Mouse (Mus musculus): ENCODE results near the gene Fpr1.
"Not testable (repeated sequence)": the region's sequence is repeated elsewhere in the genome, so short reads cannot be mapped to it uniquely, and the experiment has no call there.

Fpr1 gene

DNA sequence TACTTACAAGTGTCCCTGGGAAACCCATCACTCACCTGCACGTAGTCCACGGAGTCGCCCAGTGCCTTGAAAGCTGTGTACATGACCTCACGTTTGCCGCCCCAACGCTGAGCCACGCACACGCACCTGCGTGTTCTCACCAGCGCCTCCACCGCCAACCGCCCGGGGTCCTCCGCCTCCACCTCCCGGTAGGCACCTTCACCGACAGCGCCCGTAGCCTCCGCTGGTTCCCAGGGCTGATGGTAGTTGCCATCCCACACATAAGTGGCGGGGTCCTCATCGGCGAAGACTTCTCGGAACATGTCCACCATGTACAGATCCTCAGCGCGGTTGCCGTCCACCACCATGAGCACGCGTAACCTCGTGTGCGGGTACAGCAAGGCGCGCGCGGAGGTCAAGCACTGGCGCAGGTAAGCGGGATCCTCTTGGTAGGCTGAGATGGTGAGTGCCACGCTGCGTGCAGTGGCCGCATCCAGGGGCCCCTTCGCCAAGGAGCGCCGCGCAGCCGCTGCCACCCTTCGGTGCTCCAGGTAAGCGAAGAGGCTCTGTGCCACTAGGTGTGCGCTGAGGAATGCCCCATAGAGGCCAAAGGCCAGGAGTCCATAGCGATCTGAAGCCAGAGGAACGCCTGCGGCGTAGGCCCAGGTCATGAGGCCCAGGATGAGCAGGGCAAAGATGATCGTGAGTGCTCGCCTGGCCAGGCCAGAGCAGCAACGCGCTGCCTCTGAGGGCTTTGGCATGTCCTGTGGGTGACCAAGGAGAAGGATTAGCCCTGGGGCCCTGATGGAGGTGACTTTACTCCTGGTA is 33.6 kb downstream of the Fpr1 start:
- peak; percentile 19 for DNase-seq

DNA sequence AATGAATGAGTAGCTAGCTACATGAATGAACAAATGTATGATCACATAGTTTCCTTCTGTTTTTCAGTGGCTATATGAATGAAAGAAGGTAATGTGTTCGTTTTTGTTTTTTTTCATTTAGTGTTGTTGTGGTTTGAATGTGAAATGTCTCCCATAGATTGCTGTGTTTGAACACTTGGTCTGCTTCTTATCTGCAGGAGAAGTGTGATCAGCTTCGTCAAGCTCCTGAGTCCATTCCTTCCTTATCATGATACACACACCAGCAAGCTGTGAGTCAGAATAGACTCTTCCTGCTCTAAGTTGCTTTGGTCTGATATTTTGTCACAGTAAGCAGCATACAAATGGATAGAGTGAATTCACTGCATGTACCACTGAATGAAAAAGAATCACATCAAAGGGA is 34.8 kb downstream of the Fpr1 start:
- no peak for DNase-seq

DNA sequence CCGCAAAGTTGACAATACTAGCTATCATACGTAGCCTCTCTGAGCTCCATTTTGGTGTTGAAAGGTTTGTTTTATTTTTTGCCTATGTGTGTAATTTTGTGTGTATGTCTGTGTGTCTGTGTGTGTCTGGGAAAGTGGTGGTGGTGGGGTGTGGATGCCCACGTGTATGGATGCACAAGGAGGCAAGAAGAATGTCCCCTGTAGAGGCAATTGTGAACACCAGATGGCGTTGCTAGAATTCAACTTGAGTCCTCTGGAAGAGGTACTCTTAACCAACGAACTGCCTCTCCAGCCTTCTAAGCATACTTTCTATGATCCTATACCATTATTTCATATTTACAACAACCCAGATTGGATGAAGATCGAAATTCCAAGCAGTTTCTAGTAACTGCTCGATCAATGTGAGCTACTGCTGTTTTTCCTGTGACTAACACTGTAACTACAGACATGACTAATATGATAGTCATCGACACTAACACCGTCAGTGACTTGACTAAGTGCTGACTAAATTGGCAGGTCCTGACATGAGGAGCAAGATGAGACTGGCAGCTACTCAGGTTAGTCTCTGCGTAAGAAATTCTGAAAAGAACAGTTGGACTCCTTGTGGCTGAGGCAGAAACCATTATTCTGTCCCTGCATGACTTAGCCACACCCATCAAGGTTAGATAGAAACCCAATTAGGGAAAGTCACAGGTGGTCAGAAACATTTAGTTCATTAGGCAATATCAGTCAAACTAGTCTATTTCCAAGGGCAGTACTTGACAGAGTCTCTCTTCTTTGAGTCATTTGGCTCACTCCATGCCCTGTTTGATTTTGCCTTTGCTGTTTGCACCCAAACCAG is 38.3 kb downstream of the Fpr1 start:
- no peak for DNase-seq

DNA sequence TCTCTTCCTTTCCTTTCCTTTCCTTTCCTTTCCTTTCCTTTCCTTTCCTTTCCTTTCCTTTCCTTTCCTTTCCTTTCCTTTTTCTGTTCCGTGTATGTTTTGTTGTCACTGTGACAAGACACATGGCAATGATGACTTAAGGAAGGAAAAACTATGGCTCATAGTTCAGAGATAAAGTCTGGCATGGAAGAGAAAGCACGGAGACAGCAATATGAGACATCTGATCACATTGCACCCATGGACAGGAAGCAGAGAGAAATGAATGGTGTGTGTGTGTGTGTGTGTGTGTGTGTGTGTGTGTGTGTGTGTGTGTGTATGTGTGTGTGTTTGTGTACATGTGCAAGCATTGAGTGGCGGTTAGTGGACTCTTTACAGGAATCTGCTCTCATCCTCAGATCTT is 39.1 kb downstream of the Fpr1 start:
- not testable (repeated sequence) for DNase-seq

DNA sequence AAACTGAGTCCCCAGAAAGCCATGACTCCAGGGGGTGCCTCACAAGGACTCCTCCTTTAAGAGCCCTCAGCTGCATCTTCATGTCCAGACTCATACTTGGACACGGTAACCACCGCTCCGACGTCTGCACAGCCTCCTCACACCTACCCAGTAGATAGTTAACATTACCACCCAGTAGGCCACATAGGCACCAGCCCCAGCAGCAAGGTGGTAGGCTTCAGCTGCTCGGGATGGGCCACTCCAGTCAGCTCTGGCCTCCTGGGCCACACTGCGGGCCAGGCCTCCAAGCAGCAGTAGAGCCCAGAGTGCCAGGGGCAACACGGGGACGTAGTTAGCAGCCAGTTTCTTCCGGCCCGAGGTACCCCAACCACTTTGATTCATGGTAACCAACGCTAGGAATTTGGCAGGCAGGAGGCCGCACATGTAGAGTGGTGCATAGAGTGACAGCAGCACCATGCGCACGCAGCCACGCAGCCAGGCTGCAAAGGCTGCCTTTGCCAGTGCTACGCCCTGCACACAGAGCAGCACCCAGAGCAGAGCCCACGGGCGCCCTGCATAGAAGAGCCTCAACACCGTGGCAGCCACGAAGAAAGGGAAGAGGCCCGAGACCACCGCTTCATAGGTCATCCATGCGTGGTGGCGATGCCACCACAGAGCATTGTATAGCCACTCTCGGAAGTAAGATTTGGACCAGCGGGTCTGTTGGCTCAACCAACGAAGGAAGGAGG is 40.0 kb downstream of the Fpr1 start:
- no peak for DNase-seq

DNA sequence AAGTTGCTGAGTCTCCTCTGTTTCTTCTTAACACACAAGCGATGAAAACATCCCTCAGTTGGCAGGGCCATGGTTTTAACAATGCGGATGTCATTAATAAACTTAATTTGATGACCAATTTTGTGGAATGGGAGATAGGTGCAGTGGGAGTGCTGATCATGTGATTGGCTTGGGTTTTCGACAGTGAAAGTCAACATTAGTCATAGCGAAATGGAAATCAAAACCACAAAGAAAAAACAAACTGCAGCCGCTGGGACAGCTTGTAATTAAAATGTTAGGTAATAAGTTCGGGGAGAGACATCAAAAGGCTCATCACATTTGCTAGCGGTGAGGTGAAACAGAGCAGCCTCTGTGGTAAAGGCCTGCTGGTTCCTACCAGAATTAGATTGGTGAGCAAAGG is 42.9 kb downstream of the Fpr1 start:
- no peak for DNase-seq

DNA sequence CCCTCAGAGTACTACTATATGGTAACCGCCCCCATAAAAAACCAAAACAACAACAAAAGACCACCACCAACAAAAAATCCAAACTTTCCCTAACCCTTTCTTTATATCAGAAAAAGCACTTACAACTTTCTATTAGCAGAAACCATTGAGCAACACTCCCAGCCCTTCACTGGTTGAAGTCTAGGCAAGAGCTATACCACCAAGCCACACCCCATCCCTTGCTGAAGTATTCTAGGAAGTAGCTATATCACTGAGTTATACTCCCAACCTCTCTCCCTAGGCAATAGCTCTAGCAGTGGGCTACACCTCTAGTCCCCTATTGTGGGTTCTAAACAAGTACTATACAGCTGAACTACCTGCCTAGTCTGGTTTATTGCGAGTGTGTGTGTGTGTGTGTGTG is 44.5 kb downstream of the Fpr1 start:
- no peak for DNase-seq

DNA sequence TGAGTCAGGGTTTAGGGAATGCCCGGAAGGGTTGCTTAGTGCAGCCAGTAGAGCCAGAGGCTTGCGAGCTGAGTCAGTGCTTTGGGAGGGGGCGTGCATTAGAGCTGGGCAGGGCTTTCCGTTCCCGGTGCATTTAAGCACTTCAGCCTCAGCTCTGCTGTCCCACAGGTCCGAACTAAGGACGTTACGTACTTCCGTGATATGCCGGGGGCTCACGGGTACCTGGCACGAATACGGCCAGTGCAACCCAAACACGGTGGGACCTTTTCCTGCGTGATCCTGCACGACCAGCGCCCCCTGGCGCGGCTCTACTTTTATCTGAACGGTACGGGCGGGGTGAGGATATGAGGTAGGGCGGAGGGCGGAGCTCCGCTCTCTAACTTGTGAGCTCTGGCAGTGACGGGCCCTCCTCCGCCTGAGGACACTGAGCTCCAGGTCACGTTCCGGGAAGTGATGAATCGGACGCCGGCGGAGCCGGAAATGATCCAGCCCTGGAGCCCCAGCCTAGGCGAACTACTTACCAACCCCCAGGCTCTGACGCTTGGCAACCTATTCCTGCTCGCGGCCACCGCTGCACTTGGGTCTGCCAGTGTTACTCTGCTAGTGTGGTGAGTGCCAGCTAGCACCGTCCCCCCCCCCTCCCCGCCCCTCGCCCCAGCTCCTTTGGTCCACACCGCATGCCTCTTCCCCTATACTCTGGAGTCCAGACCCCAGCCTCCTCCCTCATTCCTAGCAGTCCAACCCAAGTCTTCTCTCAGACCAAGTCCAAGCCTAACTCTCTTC is 45.6 kb downstream of the Fpr1 start:
- DNase-seq, result peak; percentile 95

DNA sequence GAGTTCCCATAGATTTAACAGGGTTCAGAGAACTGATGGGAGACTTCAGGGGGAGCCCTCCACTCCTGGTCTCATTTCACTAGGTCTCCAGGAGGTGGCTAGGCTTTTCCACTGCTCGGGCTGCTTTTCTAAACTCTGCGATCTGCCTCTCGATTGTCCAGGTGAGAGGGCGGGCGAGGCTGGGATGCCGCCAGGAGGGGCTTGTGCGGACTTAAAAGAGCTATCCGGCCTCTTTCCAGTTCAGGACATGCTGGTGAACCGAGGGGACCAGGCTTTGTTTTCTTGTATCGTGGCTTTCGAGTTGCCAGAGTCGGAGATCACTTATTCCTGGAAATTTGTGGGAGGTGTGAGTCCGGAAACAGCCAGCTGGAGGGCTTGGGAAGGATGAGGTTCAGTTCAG is 46.3 kb downstream of the Fpr1 start:
- peak; percentile 34 for DNase-seq

DNA sequence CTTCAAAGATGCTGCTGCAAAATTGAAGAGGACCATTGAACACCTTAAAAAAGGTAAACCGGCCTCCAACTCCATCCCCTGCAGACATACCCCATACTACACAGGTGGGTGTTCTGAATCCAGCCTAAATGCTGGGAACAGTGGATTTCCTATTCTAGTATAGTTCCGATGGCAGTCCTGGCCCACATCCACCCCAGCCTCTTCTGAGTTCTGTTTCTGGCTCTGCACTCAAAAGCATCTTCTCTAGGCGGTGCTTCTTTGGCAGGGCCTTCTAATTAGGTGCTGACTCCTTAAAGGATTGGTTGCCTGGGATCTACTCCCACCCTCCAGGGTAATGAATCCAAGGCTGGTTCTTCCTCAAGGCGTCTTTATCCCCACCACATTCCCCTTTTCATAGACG is 47.6 kb downstream of the Fpr1 start:
- DNase-seq, result no peak

DNA sequence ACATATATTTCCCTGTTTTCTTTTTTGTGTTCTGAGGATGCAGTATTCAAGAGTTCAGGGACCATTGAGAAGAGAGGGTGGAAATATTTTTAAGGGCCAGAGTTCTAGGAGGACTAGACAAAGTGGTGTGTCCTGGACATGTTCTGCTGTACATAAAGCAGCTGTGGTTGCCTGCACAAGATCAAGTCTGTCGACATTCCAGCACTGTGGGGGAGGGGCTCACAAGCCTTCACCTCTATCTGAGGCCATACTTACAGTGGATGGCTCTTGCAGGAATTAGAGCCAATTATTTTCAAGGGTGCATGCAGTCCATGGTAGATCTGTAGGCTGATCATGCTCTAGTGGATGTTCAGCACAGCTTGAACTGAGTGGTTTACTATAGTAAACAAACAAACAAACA is 48.8 kb downstream of the Fpr1 start:
- DNase-seq, result no peak

DNA sequence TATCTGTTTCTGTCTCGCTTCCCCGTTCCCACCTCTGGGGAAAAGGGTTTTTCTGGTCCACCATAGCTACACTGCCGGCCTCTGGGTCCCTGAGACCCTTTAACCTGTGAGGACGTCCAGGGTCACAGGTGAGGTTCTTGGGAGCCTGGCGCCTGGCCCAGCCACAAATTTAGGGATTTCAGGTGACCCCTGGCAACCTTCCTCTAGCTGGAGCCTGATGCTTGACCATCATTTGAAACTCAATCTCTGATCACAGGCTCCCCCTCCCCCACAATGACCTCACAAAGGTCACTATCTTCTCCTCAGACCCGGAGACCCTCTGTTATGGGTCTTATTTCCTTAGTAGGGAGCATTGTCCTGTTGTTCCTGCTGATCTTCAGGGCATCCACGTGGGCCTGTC is 53.0 kb downstream of the Fpr1 start:
- DNase-seq, result no peak

DNA sequence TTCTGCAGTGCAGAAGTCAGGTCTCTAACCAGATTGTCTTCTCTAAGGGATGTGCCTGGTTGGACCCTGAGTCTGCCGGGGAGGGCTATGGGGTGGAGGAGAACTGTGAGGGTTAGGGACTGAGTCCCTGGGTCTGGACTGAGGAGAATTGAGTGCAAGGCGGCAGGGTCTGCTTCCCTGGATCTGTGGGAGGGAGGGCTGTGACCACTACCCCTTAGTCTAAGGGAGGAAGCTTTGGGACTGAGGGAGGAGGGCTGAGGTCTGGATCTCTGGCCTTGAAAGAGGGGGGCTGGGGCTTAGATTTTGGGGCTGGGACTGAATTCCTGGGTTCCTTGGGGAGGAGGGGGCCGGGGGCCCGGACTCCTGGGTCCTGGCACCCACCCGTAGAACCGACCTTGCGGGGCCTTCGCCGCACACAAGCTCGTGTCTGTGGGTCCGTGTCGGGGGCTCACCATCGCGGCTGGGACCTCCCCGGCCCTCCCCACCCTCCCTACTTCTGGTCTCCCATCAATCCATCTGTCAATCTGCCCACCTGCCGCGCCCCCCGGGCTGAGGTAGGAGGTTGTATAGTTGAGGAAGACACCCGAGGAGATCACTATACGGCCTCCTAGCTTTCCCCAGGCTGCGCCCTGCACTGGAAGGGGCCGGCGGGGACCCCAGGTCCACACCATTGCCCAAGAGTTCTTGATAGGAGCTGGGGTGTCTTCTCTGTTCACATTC is 53.8 kb downstream of the Fpr1 start:
- DNase-seq, result peak; percentile 18

DNA sequence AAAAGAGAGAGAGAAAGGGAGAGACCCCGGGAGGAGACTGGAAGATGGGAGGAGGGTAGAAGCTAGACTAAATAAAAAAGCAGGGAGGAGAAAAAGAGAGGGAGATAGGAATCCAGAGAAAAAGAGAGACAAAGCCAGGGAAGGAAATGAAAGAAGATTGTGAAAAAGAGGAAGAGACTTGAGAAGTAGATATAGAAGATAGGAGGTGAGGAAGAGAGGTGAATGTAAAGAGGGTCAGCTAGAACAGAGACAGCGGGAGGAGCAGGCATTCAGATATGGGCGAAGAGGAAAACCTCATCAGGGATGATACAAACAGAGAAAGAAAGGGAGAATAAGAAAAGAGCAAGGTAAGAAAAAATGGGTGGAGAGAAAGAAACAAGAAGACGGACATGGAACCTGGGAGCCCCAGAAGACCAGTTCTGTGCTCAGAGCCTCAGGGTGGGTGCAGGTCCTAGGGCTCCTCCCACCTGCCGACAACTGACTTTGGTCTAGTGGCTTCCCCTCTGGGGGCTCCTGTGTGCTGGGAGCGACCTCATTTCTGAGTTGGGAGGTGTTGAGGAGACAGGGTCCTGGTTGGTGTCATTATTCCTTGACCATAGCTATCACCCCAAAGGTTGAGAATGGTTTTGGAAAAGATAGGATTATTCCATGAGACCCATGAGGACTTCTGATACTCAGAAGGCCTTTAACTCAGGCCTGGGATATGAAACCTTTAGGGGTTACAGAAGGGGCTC is 54.5 kb downstream of the Fpr1 start:
- DNase-seq, result peak; percentile 25

DNA sequence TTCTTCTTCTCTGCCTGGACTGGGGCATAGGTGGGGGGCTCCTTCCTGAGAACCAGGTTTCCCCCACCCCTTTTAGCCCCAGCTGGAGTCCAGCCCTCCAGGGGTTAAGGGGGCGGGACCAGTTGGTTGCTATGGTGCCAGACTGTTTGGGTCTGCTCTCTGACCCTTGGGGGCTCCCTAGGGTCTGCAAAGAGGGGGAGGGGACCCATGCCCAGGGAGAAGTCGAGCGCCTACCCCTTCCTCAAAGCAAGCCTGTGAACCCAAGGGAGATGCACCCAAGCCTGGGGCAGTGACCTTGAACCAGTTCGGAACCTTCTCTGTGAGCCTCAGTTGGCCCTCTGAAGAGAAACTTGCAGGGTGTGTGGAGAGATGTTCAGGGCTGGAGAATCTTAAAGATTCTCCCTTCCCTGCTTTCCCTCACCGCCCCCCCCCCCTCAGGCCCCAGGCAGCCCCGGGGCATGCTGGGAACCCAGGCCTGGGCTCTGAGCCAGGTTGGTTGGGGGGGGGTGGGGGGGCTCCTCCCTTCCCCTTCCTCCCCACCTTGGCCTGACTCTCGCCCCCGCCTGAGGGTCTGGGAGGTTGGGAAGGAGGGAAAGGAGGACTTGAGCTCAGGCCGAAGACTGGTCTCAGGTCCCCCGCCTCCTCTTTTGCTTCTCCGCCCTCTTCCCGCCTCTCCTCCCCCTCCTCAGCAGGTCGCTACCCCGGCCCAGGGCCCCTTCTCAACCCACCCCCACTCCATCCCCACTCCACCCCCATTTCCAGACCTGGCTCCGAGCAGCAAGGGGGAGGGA is 55.4 kb downstream of the Fpr1 start:
- peak; percentile 71 for DNase-seq

DNA sequence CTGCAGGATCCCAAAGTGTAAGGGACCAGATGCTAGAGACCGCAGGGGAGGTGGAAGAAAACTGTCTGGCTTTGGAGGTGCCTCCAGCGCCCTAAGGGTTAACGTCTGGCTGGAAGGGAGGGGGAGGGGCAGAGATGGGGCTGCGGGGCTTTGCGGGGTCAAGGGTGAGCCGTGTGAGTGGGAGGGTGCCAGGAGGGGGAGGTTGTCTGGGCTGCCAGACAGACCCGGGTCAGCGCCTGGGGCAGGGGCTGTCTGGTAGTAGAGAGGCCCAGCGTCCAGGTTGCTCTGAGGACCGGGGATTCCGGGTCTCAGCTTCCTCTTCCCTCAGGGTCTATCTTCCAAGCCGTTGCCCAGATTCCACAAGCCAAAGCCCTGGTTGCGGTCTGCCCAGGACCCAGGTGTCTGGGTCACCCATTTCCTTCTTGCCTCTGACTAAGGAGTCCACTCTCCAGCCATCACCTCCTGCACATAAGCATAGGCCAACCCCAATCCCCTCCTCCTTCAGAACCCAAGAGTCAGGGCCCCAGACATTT is 56.0 kb downstream of the Fpr1 start:
- peak; percentile 76 for DNase-seq

DNA sequence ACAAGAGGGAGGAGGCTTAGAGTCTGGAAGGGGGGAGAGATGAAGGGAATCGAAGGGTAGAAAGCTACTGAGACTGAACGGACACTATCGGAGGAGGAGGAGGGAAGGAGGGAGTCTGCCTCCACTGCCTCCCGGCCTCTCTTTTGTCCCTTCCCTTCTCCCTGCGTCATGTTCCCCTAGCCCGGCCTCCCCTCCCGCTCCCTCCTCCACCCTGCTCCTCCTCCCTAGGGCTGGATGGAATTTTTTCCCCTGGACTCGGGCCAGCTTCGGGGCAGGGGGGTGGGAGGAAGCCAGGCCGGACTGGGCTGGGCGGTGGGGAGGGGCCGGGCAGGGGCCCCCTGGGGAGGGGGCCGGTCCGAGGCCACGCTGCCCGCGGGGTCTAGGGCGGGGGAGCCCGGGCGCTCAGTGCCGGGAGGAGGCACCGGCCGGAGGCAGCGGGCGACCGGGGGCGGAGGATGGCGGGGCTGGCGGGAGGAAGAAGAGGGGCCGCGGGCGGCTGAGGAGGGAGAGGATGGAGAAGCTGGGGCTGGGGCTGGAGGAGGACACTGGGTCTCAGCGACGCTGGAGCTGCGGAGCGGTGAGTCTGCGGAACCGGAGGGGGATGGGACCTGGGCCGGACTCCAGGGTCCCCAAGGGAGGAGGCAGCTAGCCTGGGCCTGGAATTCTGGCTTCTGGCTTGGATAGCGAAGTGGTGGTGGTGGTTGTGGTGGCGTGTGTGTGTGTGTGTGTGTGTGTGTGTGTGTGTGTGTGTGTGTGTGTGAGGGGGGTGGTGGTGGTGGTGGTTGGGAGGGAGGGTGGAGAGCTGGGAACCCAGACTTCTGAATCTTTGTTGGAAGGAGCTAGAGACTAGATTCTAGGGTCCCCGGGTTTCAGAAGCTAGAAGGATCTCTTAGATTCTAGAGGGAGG is 56.7 kb downstream of the Fpr1 start, which contains the start of gene Spaca6:
Spaca6 (plus strand) TSS at position 408 of the 907 bp plus-strand sequence.
- peak; percentile 95 for DNase-seq

All from right cerebral cortex, postnatal 4 days (tissue).